Mouse (Mus musculus): ENCODE results near the gene Fbxo27.

The Fbxo27 gene

DNA sequence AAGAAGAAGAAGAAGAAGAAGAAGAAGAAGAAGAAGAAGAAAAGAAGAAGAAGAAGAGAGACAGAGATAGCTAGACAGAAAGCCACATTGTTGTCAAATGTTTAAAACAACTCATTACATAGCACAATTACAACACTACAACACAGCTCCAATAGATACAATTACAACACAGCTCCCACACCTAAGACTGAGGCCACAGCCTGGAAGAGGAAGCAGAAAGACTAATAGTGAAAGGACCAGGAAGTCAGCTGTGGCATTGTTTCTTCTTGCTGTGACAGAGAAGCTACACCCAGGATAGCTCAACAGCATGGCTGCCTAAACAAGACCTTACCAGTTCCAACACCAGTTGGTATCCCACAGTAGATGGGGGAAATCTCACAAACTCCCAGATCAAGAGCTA, 16.8 kb downstream of the Fbxo27 start:
- DNase-seq: no peak

DNA sequence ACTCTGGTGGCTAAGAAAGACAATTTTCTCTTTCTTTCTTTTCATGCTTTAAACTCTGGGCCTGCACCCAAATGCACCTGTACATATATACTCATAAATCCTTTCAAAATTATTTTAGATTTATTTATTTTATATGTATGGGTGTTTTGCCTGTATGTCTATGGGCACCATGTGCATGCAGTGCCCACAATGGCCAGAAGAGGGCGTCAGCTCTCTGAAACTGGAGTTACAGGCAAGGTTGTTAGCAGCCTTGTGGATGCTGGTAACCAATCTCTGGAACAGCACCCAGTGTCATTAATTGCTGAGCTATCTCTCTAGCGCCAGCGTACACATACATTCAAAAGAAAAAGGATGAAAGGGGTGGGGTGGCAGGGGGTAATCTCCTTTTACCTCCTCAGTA, 18.3 kb downstream of the Fbxo27 start:
- DNase-seq: no peak

DNA sequence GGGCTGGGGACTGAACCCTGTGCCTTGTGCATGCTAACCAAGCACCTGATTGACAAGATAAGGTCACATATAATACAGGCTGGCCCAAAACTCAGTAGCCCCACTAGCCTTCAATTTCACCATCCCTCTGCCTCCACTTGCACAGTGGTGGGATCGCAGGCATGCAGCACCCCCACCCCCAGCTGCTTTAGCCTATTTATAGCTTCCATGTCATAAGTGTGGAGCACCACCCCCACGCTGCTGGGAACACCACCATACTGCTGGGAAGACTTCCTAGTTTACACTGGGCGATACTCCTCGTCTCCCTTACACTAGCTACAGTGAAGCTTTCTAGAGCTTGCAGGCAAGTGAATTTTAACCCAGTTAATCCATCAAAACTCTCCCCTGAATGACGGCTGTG, 22.0 kb downstream of the Fbxo27 start:
- no peak for DNase-seq

GRCm38 (mm10) chr7:28715598-28715997, 22.9 kb downstream of the Fbxo27 start:
- no peak for DNase-seq

DNA sequence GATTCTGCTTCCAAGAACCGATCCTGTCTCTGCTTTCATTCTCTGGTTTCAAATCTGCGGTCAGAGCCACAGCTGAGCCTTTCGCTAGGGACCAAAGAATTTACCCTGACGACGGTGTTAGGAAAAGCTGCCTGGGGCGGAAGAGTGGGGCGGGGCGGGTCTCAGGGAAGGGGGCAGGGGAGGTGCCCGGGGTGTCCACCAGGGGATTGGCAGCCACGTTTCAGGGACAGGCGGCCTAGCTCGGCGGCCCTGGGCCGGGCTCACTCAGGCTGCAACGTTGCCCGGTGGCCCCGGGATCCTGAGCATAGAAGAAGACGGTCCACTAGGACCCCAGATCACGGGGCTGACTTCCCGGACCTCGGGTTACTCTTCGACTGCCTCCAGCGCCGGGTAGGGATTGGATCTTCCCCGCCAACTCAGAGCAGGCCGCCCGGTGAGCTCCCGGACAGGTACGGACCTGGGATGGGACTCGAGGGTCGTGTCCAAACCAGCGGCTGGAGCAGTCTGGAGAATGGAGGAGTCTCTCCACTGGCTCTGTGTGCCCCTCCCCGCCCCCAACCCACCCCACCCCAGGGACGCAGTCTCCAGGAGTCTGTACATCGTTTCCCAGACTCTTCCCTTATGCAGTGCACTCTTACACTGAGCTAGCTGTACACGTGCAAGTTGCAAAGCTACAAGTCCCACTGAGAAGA, 24.1 kb downstream of the Fbxo27 start, which contains the start of gene Fbxo17:
Fbxo17 (plus strand) TSS at position 215 of the 692 bp plus-strand sequence.
- peak; percentile 51 for DNase-seq

- no peak for DNase-seq
Measured at GRCm38 (mm10) chr7:28717726-28718125, 25.1 kb downstream of the Fbxo27 start.

- no peak for DNase-seq
Measured at GRCm38 (mm10) chr7:28719159-28719558, 26.5 kb downstream of the Fbxo27 start.

GRCm38 (mm10) chr7:28719650-28720049, 27.0 kb downstream of the Fbxo27 start:
- no peak for DNase-seq

DNA sequence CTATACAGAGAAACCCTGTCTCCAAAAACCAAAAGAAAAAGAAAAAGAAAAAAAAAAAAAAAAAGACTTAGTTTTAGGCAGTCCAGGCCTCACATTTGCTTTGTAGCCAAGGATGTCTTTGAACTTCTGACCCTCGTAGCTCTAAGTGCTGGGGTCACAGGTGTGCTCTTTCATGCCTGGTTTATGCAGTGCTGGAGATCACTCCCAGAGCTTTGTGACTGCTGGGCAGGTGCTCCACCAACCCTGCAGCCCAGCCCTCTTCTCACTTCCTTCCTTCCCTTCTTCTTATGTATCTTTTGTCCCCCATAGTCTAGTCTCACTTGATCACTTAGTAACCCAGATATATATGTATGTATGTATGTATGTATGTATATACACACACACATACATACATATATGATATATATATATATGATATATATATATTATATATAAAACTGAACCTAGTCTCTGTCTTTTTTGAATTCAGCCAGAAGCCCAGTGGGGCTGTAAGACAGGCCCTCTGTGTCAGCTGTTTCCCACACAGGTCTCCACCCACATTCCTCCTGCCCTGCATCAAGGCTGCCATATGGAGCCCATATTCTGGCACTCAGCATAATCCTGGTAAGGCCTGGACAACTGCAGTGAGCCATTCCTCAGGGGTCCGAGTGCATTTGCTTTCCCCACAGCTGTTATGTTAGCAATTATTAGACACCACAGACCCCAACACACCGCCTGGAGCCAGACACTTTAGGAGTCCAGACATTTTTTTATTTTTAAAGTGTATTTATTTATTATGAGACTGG, 28.3 kb downstream of the Fbxo27 start:
- DNase-seq: no peak

- no peak for DNase-seq
Measured at GRCm38 (mm10) chr7:28722079-28722478, 29.4 kb downstream of the Fbxo27 start.

- DNase-seq: no peak
Measured at GRCm38 (mm10) chr7:28724613-28725012, 32.0 kb downstream of the Fbxo27 start.

GRCm38 (mm10) chr7:28726600-28726999, 34.0 kb downstream of the Fbxo27 start:
- DNase-seq: peak; percentile 84

- DNase-seq: no peak
Measured at GRCm38 (mm10) chr7:28727649-28728340, 35.1 kb downstream of the Fbxo27 start.

DNA sequence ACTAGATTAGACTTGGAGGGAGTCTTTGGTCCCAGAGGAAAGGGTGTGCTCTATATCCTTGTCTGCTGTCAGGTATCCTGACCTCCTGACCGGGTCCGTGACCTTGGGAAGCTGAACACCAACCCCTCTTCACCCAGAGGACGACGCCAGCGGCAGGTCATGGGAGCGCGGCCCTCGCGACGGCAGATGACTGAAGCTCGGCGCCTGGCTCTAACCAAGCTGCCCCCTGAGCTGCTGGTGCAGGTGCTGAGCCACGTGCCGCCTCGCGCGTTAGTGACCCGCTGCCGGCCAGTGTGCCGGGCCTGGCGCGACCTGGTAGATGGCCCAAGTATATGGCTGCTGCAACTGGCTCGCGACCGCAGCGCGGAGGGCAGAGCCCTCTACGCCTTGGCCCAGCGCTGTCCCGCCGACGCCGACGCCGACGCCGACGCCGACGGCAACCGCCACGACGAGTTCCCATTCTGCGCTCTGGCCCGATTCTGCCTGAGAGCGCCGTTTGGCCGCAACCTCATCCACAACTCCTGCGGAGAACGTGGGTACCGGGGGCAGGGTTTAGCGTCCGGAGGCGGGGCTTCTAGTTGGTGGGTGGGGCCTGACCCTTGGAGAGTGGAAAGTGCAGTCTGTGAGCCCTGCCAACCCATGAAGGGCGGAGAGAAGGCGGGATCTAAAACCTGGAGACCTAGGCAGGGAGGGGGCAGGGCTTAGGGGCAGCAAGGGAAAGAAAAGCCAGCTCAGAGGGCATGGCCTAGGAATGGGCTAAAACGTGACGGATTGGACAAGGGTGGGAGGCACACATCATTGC, 39.9 kb downstream of the Fbxo27 start:
- DNase-seq: peak; percentile 58

GRCm38 (mm10) chr7:28733211-28733610, 40.6 kb downstream of the Fbxo27 start:
- no peak for DNase-seq

DNA sequence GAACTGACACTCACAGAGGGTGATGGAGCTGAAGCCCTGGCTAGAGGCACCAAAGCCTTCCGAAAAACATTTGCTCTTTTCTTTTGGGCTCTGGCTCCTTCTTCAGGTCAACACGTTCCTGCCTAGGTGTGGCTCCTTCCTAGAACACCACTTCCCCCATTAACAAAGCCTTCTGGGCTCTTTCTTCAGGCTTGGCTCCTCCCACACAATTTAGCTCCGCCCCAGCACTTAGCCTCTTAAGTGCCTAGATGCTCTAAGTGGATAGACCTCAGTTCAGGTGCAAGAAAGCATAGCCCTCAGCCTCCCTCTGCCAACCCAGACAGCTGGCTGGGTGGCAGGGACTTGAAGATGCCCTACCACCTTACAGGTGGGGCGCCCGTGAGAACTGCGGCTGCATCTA, 43.1 kb downstream of the Fbxo27 start:
- no peak for DNase-seq

DNA sequence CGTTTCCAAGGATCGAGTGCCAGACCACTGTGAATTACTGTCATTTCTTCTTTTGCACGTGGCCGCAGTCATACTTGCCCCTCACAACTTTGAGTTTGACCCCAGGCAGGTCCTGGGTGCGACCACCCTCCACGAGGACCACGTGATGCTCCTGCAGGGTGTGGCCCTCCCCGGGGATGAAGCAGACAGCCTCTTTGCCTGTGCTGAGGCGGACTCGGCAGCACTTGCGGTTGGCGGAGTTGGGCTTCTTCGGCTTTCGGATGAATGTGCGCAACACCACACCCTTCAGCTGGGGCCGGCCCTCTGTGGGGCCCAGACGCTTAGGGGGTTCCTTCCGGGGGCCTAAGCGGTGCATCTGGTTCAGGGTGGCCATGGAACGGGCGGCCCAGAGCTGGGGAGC, 47.2 kb downstream of the Fbxo27 start:
- DNase-seq: no peak

DNA sequence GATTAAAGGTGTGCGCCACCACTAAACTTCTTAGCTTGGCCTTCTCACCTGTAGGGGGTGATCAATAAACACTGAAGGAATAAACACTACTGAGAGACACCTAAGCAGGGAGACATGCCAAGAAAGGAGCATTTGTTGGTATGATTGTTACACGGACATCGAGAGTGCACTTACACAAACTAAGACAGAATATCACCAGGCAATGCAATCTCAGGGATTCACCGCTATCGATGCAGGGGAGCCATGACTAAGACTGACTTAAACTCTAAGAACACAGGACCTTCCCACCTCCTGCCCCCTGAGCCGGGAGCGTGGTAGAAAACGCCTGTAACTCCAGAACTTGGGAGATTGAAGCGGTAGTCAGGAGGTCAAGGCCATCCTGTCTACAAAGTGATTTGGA, 48.3 kb downstream of the Fbxo27 start:
- no peak for DNase-seq

DNA sequence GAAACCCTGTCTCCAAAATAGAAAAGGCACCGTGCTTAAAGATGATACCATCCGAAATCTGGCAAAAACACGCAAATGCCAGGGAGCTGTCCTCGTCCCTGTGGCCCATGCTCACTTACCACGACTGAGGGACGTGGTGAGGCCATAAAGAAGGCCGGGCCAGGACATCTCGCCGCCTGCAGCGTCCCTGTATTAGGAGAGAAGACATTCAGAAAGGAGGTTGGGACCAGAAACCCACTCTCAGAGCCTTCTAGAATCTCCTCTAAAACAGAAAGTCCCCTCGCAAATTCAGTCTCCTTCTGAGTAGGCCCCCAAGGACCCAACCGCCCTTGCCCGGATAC, 48.7 kb downstream of the Fbxo27 start:
- DNase-seq: no peak

GRCm38 (mm10) chr7:28741709-28742438, 49.2 kb downstream of the Fbxo27 start, which contains the start of the genes Mrps12 and Sars2:
TSS of gene Mrps12 (minus strand) at chr7:28741820.
TSS of gene Sars2 (plus strand) at chr7:28741992.
- DNase-seq: peak; percentile 97

Measured in cerebellum, adult 8-10 months (tissue).